Mouse (Mus musculus): ENCODE results near the gene Usp19.

Gene Usp19

DNA sequence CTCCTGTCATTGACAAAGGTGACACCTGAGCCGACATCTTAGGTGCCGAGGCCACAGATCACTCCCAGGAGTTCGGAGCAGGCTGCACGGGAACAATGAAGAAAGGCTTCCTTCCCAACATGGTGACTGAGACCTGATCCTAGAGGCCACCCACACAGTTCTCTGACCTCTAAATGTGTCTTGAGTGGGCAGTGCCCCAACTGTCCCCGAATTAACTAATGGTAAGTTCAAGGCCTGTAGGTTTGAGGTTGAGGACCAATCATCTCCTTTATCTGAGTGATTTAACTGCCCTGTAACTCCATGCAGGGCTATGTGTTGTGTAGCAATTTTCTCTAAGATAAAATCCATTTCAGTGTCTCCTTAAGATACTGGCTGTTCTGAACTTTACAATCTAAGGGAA lies 21.0 kb upstream of the Usp19 start:
- DNase-seq (ENCODE audit: low spot score in 2 of 2) = no peak

- no peak for DNase-seq (ENCODE audit: low spot score in 2 of 2)
Measured at GRCm38 (mm10) chr9:108469845-108470244, 20.6 kb upstream of the Usp19 start.

GRCm38 (mm10) chr9:108474528-108474927 lies 15.9 kb upstream of the Usp19 start:
- DNase-seq (ENCODE audit: low spot score in 2 of 2) = peak in 1 of 2 experiments; percentile 23

DNA sequence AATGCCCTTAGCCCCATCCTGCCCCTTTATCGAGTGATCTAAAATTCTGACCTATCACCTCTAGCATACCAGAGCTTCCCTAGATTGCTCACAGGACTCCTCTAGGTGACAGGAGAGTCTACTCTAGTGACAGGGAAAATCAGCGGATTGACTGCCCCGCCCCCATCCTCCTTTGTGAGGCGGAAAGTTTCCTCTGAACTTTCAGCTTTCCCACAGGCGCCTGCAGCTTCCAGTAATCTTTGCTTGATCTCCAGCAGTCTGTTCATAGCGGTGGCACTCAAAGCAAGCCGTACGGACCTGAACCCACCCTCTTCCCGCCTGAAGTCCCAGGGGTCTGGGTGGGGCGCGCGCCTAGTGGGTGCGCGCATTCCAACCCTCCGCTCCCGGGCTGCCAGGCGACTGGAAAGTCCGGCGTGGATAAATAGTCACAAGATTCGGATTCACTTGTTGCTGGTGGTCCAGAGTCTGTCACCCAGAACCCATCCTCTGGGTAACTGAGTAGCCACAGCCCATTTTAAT lies 11.7 kb upstream of the Usp19 start:
- DNase-seq (ENCODE audit: low spot score in 2 of 2) = peak in 1 of 2 experiments; percentile 69

DNA sequence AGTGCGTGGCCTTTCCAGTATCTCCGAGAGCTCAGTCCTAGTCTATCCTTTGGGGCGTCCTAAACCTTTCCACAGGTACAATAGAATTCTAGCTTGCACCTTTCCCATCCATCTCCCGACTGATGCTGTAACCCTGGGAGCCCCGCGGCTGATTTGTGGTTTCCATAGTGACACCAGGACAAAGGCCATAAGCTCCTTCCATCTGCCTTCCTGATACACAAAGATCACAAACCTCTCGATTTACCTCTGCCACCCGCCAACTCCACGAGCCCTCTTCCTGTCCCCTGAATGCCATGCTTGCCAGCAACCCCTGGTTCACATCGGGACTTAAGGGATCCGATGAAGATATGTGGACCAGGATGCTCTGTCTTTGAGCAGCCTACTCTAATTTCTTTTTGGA lies 11.2 kb upstream of the Usp19 start:
- no peak for DNase-seq (ENCODE audit: low spot score in 2 of 2)

DNA sequence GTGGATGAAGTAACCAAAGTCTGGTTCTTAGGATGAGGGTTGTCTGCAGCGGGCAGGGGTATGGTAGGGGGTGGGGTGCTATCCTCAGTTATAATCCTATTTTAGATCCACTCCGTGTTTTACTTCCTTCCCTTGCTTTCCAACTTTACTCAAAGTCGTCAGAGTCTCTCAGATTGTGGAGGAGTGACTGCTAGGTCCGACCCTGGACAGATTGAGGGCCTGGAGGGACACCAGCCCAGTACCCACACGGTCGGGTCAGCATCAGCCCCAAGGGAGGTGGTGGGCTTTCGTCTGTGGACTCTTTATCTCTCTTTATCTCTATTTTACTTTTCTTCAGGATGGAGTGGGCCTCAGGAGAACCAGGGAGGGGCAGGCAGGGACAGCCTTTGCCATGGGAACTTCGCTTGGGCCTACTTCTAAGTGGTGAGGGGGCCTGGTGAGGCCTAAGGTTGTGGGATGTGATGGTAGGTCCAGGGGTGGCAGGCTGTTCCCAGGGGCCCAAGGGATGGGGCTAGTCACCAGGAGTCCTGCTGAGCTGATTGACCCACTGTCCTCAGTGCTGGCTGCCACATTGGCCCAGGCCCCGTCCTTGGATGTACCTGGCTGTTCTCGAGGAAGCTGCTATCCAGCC lies 10.6 kb upstream of the Usp19 start, which contains the start of gene Lamb2:
TSS of gene Lamb2 (plus strand) at position 16 of the 631 bp plus-strand sequence.
- DNase-seq (ENCODE audit: low spot score in 2 of 2) = no peak

- DNase-seq (ENCODE audit: low spot score in 2 of 2) = no peak
Measured at GRCm38 (mm10) chr9:108480813-108481519, 9.4 kb upstream of the Usp19 start.

DNA sequence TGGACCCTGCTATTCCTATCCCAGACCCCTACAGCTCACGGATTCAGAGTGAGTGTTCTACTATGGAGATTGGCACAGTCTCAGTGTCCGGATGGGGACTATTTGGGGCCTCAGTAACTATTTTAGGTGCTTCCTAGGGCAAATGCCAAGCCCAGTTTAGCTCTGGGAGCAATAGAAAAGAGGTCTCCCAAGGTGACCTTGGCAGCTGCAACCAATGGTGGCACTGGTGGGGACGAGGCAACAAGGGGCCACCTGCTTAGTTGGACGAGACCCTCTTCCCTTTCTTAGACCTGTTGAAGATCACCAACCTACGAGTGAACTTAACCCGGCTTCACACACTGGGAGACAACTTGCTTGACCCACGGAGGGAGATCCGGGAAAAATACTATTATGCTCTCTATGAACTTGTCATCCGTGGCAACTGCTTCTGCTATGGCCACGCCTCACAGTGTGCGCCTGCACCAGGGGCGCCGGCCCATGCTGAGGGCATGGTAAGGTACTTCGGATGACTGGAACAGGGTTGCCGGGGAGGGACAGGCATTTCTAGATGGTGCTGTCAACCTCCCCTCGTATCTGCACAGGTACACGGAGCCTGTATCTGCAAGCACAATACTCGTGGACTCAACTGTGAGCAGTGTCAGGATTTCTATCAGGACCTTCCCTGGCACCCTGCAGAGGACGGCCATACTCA lies 8.7 kb upstream of the Usp19 start:
- DNase-seq (ENCODE audit: low spot score in 2 of 2) = no peak

- DNase-seq (ENCODE audit: low spot score in 2 of 2) = peak in 1 of 2 experiments; percentile 21
Measured at GRCm38 (mm10) chr9:108483051-108483790, 7.2 kb upstream of the Usp19 start.

- DNase-seq (ENCODE audit: low spot score in 2 of 2) = peak in 1 of 2 experiments; percentile 20
Measured at GRCm38 (mm10) chr9:108484021-108484420, 6.4 kb upstream of the Usp19 start.

- DNase-seq (ENCODE audit: low spot score in 2 of 2) = peak in 1 of 2 experiments; percentile 17
Measured at GRCm38 (mm10) chr9:108485301-108485875, 5.0 kb upstream of the Usp19 start.

DNA sequence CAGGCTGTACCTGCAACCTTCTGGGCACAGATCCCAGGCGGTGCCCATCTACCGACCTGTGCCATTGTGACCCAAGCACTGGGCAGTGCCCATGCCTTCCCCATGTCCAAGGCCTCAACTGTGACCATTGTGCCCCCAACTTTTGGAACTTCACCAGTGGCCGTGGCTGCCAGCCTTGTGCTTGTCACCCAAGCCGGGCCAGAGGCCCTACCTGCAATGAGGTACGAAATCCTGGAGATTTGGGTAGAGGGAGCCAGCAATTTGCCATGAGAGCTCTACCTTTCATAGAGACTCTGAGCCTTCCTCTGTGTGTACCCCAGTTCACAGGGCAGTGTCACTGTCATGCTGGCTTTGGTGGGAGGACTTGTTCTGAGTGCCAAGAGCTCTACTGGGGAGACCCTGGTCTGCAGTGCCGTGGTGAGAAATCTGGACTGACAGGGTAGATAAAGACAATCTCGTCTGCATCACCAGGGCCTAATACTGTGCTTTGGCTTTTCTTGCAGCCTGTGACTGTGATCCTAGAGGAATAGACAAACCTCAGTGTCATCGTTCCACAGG lies 3.4 kb upstream of the Usp19 start:
- no peak for DNase-seq (ENCODE audit: low spot score in 2 of 2)

DNA sequence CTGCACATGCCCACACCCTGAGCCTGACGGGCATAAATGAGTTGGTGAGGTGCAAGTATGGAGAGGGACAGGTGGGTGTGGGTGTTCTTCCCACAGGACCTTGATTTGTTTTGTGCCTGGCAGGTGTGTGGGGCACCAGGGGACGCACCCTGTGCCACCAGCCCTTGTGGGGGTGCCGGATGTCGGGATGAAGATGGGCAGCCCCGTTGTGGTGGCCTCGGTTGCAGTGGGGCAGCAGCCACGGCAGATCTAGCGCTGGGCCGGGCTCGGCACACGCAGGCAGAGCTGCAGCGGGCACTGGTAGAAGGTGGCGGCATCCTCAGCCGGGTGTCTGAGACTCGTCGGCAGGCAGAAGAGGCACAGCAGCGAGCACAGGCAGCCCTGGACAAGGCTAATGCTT lies 2.0 kb upstream of the Usp19 start:
- peak in 1 of 2 experiments; percentile 23 for DNase-seq (ENCODE audit: low spot score in 2 of 2)

DNA sequence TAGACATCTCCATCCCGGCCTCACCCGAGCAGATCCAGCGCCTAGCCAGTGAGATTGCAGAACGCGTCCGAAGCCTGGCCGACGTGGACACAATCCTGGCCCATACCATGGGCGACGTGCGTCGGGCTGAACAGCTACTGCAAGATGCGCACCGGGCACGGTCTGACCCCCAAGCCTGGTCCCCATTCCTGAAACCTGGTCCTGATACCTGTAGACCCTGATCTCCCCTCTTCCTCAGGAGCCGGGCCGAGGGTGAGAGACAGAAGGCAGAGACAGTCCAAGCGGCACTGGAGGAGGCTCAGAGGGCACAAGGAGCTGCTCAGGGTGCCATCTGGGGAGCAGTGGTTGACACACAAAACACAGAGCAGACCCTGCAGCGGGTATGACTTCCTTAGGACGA lies 1.2 kb upstream of the Usp19 start:
- DNase-seq (ENCODE audit: low spot score in 2 of 2) = peak in 1 of 2 experiments; percentile 33

DNA sequence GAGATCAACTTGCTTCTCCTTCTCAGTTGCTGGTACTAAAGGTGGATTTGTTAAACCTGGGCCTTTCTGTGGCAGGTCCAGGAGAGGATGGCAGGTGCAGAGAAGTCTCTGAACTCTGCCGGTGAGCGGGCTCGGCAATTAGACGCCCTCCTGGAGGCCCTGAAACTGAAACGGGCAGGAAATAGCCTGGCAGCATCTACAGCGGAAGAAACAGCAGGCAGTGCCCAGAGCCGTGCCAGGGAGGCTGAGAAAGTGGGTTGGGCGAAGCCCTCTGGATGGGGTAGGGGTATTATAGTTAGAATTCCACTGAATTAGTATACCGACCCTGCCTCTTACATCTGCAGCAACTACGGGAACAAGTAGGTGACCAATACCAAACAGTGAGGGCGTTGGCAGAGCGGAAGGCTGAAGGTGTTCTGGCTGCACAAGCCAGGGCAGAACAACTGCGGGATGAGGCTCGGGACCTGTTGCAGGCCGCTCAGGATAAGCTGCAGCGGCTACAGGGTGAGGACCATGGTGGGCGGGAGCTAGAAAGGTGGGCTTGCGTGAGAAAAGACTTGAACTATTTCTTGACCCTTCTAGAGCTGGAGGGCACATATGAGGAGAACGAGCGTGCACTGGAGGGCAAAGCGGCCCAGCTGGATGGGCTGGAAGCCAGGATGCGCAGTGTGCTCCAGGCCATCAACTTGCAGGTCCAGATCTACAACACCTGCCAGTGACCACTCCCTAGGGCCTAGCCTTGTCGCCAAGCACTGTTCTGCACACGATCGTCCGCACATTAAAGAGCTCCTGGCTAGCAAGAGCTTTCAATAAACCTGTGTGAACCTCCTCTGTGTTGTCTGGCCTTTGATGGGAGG lies 472 bp upstream of the Usp19 start:
- peak in 1 of 2 experiments; percentile 45 for DNase-seq (ENCODE audit: low spot score in 2 of 2)

DNA sequence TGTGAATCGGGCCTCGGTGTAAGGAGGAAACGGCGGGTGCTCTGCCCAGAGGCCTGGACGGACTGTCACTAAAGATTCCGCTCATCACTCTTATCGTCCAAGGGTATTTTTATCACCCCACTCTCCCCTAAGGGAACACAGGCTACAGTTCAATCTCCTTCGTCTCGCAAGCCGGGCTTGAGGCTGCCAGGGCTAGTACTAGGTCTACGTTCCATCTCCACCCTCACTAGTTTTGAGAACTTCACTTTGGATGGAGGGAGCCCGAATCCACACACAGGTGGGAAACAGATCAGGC lies 831 bp downstream of the Usp19 start:
- no peak for DNase-seq (ENCODE audit: low spot score in 2 of 2)

DNA sequence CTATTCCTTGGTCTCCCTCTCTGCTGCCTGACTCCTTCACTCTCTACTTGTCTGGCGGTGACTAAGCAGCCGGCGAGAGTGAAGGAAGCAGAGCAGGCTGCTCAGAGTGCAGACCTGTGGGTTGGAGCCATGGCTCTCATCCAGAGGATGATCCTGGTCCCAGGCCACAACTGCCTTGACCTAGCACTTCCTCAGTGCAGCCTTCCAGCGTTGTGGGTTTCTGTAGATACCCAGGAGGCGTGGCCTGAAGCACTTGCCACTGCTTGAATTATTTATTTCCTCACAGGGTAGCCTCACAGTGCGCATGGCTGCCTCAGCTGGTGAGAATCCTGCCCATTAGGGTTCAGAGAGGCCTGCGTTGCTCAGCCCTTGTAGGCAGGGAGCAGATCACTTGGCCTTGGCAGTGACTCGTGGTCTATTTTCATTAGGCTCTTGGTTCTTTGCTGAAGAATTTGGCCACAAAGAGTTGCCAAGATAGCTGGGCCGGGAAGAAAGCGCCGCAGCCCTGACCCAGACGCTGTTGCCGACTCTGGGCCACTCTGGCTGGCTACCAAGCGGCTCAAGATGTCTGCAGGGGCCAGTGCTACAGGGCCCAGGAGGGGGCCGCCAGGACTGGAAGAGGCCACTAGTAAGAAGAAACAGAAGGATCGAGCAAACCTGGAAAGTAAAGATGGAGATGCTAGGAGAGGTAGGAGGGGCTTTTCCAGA lies 1.8 kb downstream of the Usp19 start:
- peak; percentile 55 to 76 for DNase-seq (ENCODE audit: low spot score in 2 of 2)

- no peak for DNase-seq (ENCODE audit: low spot score in 2 of 2)
Measured at GRCm38 (mm10) chr9:108493246-108493645, 2.8 kb downstream of the Usp19 start.

- DNase-seq (ENCODE audit: low spot score in 2 of 2) = no peak
Measured at GRCm38 (mm10) chr9:108494146-108494825, 3.9 kb downstream of the Usp19 start.

All from right cerebral cortex, postnatal 10 days (tissue).